ENCODE assay signal across 22 mouse cellular contexts in genomic region chr3:60388593-60388992, GRCm38 (mm10).
DNase-seq lines count a peak whose midpoint lies in the region; ATAC-seq and TF ChIP-seq lines count a peak whose summit lies in the region.
"Had no signal": no experiment of that assay in that cellular context is flagged by ENCODE, and none has a peak within 500 bp of the region (broad histone marks: within the 10 kb centered on the region; RNA-seq: fewer than 3 reads in every experiment).

No protein-coding gene starts in this region.

- H3K27me3 ChIP-seq in C2C12 (ENCODE audit: control insufficient read depth, insufficient read depth, insufficient read length) (no peaks in the 10 kb centered on the region), Patski (no peaks in the 10 kb centered on the region)
- no peaks in the 10 kb centered on the region for H3K27me3 ChIP-seq in midbrain, embryonic 14.5 days (ENCODE audit: control insufficient read depth, insufficient read depth, low read length)
- H3K27me3 ChIP-seq in lung, postnatal 0 days (replicated peaks; ENCODE audit: insufficient read depth, low read length), result no peaks in the 10 kb centered on the region
- H3K27me3 ChIP-seq: embryonic facial prominence, embryonic 12.5 days; forebrain, embryonic 12.5 days had no signal

- DNase-seq in Patski (ENCODE audit: low read depth, low spot score), result no peak
- no peak for DNase-seq in yolk sac, embryonic 10.5 days (ENCODE audit: low spot score)
- DNase-seq in midbrain, embryonic 14.5 days, result no peak
- no peak for DNase-seq in lung, postnatal 0 days (ENCODE audit: low spot score)
- DNase-seq: adrenal gland, adult 8-10 months; adrenal gland, postnatal 25 days; cerebellum, adult 11-12 months; cerebellum, adult 2 months; cerebellum, adult 9-10 months; cerebellum, postnatal 10 days; cerebellum, postnatal 25 days had no signal

- H3K9me3 ChIP-seq in midbrain, embryonic 14.5 days (ENCODE audit: control insufficient read depth, low read length), result no peaks in the 10 kb centered on the region
- no peaks in the 10 kb centered on the region for H3K9me3 ChIP-seq in lung, postnatal 0 days (ENCODE audit: low read length)
- H3K9me3 ChIP-seq: embryonic facial prominence, embryonic 10.5 days; embryonic facial prominence, embryonic 12.5 days; forebrain, embryonic 10.5 days; forebrain, embryonic 12.5 days; G1E had no signal

- H3K79me2 ChIP-seq in C2C12 (ENCODE audit: control insufficient read depth, insufficient read depth), result no peaks in the 10 kb centered on the region

- H3K27ac ChIP-seq in embryonic fibroblast, embryonic 13.5 days (ENCODE audit: insufficient read depth, low read length), result peak overlapping the region; percentile 52
- no peak overlapping the region for H3K27ac ChIP-seq in midbrain, embryonic 14.5 days (replicated peaks; ENCODE audit: low read depth, low read length)
- H3K27ac ChIP-seq in lung, postnatal 0 days (ENCODE audit: low read length), result no peak overlapping the region
- H3K27ac ChIP-seq: embryonic facial prominence, embryonic 10.5 days; embryonic facial prominence, embryonic 12.5 days; forebrain, embryonic 10.5 days; forebrain, embryonic 12.5 days had no signal

- POLR2A ChIA-PET in Patski (lab: Charles Lee), result no interaction called here

- peaks cover 2% of the 10 kb centered on the region for H3K4me1 ChIP-seq in embryonic fibroblast, embryonic 13.5 days (ENCODE audit: control insufficient read depth, insufficient read depth, low read length)
- no peaks in the 10 kb centered on the region for H3K4me1 ChIP-seq in midbrain, embryonic 14.5 days (ENCODE audit: control insufficient read depth, insufficient read depth, low read length)
- H3K4me1 ChIP-seq in lung, postnatal 0 days (ENCODE audit: insufficient read depth, low read depth, low read length), result no peaks in the 10 kb centered on the region
- H3K4me1 ChIP-seq: embryonic facial prominence, embryonic 10.5 days; embryonic facial prominence, embryonic 12.5 days; forebrain, embryonic 10.5 days; forebrain, embryonic 12.5 days had no signal

- H3K4me3 ChIP-seq in C2C12 (ENCODE audit: insufficient read depth, poor library complexity, severe bottlenecking), result no peak overlapping the region
- H3K4me3 ChIP-seq in embryonic fibroblast, embryonic 13.5 days (ENCODE audit: insufficient read depth, low read length), result no peak overlapping the region
- H3K4me3 ChIP-seq in midbrain, embryonic 14.5 days (replicated peaks; ENCODE audit: low read depth, low read length), result no peak overlapping the region
- no peak overlapping the region for H3K4me3 ChIP-seq in lung, postnatal 0 days (ENCODE audit: low read depth, low read length)
- H3K4me3 ChIP-seq: embryonic facial prominence, embryonic 10.5 days; embryonic facial prominence, embryonic 12.5 days; erythroblast, embryonic 14.5 days; forebrain, embryonic 10.5 days; forebrain, embryonic 12.5 days had no signal

- TF ChIP-seq EP300 in lung, postnatal 0 days (IDR thresholded peaks at IDR 0.05), result no peak

- in situ Hi-C loops in Patski (cut with MboI; ENCODE audit: low pct_unique_long_range_greater_than_20kb), result no loop called here

- TF ChIP-seq POLR2A in embryonic fibroblast, embryonic 13.5 days (IDR thresholded peaks at IDR 0.05; ENCODE audit: low read depth, low read length), result no peak

- TF ChIP-seq CTCF in C2C12 (IDR thresholded peaks at IDR 0.05; ENCODE audit: control insufficient read depth, insufficient read depth, insufficient read length) (no peak), Patski (IDR thresholded peaks at IDR 0.05) (no peak)
- no peak for TF ChIP-seq CTCF in embryonic fibroblast, embryonic 13.5 days (IDR thresholded peaks at IDR 0.05; ENCODE audit: borderline replicate concordance, insufficient read depth, low read length)
- TF ChIP-seq CTCF in lung, postnatal 0 days (IDR thresholded peaks at IDR 0.05), result no peak

- no peak overlapping the region for H3ac ChIP-seq in C2C12 (ENCODE audit: control insufficient read depth, insufficient read length, low read depth)

- 68% methylated on average over 2 of the region's 2 CpGs for WGBS in midbrain, embryonic 14.5 days
- 44% methylated on average over 2 of the region's 2 CpGs for WGBS in lung, postnatal 0 days

- CTCF ChIA-PET in Patski (lab: Charles Lee), result interaction anchor here (0.8 to 1.4 kb wide), 5 partner anchors 16 to 221 kb away, joined by 3 to 4 read pairs (median 3); no protein-coding TSS in a partner anchor

- no peak overlapping the region for H3K4me2 ChIP-seq in midbrain, embryonic 14.5 days (ENCODE audit: low read length)
- H3K4me2 ChIP-seq in lung, postnatal 0 days (replicated peaks; ENCODE audit: low read depth, low read length), result no peak overlapping the region
- H3K4me2 ChIP-seq: embryonic facial prominence, embryonic 12.5 days; forebrain, embryonic 12.5 days had no signal

- H3K79me3 ChIP-seq in C2C12 (ENCODE audit: low read depth), result no peaks in the 10 kb centered on the region

- peak; percentile 17 for ATAC-seq in Patski
- ATAC-seq in midbrain, embryonic 14.5 days (ENCODE audit: low FRiP score, low TSS enrichment), result no peak
- ATAC-seq in lung, postnatal 0 days, result no peak
- ATAC-seq: CD4-positive, CD25-positive, alpha-beta regulatory T cell, adult 4 months; forebrain, embryonic 14.5 days; forebrain, embryonic 16.5 days had no signal

- H3K36me3 ChIP-seq in C2C12 (ENCODE audit: control insufficient read depth, insufficient read depth), result no peaks in the 10 kb centered on the region
- H3K36me3 ChIP-seq in midbrain, embryonic 14.5 days (ENCODE audit: control insufficient read depth, insufficient read depth, low read length), result no peaks in the 10 kb centered on the region
- H3K36me3 ChIP-seq in lung, postnatal 0 days (ENCODE audit: insufficient read depth, low read length), result no peaks in the 10 kb centered on the region
- H3K36me3 ChIP-seq: embryonic facial prominence, embryonic 10.5 days; embryonic facial prominence, embryonic 12.5 days; forebrain, embryonic 10.5 days; forebrain, embryonic 12.5 days; G1E had no signal

- H3K9ac ChIP-seq in midbrain, embryonic 14.5 days (replicated peaks; ENCODE audit: low read length), result no peak overlapping the region
- no peak overlapping the region for H3K9ac ChIP-seq in lung, postnatal 0 days (replicated peaks; ENCODE audit: low read depth)
- H3K9ac ChIP-seq: embryonic facial prominence, embryonic 12.5 days; forebrain, embryonic 12.5 days had no signal

TF ChIP-seq in C2C12, 6 proteins besides CTCF, POLR2A, EP300 and RAD21:
- TF ChIP-seq CEBPB (IDR thresholded peaks at IDR 0.05; ENCODE audit: low read depth) (peak; percentile 81), MYOD1 (IDR thresholded peaks at IDR 0.05; ENCODE audit: control insufficient read depth, insufficient read length, low read depth) (peak; percentile 59), FOSL1 (IDR thresholded peaks at IDR 0.05; ENCODE audit: insufficient read depth, low read length, poor library complexity, severe bottlenecking) (no peak)
